Mouse (Mus musculus): ENCODE measurements around the gene Pik3ip1.

Gene Pik3ip1

DNA sequence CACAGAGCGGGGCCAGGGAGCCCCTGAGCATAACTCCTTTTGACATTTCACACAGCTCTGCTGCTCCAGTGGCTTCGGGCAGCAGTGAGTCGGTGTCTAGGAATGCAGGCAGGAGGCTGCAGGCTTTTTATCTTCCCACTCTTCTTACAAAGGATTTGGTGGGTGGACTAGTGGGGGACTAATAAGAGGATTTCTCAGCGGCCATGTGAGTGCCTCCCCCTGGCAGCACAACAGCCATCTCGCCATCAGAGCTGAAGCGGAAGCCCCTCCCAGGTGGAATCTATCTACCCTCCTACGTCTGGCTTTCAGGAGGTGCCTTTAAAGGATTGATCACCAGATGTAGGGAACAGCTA is 44.1 kb downstream of the Pik3ip1 start:
- peak in 1 of 2 experiments; percentile 33 for DNase-seq (ENCODE audit: low spot score in 2 of 2)

GRCm38 (mm10) chr11:3374741-3375140 is 44.5 kb downstream of the Pik3ip1 start:
- DNase-seq (ENCODE audit: low spot score in 2 of 2) = no peak

DNA sequence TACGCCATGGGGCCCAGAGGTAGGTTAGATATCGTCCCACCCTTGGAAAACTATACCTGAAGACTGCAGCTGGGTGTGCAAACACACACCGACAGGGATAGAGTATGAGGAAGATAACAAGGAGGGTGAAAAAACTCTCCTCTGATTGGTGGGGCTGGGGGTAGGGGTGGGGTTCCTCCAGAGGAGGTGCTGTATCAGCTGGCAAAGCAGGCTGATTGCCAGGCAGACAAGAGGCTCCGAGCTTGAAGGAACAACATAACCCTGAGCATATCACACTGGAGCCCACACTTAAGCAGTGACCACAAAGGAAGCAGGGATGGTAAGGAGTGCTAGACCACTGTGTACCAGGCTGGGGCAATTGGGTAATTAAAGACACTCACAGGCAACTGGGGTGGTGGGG is 49.2 kb downstream of the Pik3ip1 start:
- DNase-seq (ENCODE audit: low spot score in 2 of 2) = no peak

- no peak for DNase-seq (ENCODE audit: low spot score in 2 of 2)
Measured at GRCm38 (mm10) chr11:3381148-3381814, 51.1 kb downstream of the Pik3ip1 start.

- DNase-seq (ENCODE audit: low spot score in 2 of 2) = no peak
Measured at GRCm38 (mm10) chr11:3382602-3383594, 52.7 kb downstream of the Pik3ip1 start.

DNA sequence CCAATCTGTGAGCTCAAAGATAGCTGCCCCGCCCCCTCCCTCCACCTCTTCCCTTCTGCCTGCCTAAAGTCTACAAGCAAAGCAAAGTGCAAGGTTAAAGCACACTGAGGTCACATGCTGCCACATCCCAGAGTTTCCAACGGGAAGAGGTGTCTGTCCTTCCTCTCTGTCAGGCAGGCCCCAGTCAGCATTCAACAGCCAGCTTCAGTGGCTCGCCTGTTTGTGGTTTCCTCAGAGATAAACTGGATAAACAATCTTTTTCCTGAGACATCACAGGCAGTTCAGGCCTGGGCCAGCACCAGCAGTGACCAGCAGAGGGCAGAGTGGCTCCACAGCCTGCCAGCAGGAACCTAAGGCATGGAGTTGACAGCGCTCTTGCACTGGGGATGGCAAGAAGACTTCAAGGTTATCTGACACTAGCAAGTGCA is 56.8 kb downstream of the Pik3ip1 start:
- peak; percentile 91 to 92 for DNase-seq (ENCODE audit: low spot score in 2 of 2)

DNA sequence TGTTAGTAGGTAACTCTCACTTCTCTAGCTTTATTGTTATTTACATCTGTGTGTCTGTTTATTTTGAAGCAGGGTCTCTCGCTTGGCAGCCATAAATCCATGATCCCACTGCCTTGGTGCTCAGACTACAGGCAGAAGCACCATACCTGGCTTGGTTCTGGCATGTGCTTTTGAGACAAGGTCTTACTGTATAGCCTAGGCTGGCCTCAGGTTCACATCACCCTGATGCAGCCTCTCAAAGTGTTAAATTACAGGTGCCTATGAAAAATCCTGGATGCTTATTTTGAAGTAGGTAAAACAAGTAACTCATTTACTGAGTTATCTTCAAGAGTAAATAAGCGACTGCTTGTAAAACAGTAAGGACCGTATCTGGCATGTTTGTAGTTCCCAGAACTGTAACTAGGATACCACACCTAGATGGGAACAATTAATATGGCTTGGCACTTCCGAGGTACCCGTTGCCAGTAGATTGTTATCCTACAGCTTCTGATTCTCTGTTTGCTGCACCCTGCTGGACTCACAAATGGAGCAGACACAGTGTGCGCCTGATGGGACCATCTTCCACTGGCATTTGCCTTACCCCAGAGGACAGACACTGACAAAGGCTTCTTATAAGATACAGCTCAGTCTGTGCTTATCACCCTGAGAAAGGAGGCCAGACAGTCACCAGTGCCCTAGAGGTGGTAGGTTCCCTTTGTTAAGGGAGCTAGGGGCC is 57.4 kb downstream of the Pik3ip1 start:
- no peak for DNase-seq (ENCODE audit: low spot score in 2 of 2)

DNA sequence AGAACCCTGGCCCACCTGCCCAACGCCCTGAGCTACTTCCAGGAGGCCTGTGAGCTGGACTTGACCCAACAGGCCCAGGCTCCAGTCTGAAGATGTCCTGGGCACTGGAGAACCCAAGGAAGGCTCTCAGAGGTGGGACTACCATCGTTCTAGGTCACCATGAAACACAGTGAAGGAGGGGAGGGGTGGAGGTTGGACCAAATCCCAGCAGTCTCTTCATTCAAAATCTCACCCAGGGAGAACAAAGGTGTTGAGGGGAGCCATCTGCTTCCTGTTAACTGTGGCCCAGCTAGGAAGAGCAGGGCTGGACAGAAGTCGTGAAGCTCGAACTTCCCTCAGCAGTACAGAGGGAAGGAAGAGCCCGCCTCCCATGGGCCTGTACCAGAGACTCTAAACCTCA is 59.8 kb downstream of the Pik3ip1 start:
- DNase-seq (ENCODE audit: low spot score in 2 of 2) = no peak

- no peak for DNase-seq (ENCODE audit: low spot score in 2 of 2)
Measured at GRCm38 (mm10) chr11:3390789-3391188, 60.6 kb downstream of the Pik3ip1 start.

DNA sequence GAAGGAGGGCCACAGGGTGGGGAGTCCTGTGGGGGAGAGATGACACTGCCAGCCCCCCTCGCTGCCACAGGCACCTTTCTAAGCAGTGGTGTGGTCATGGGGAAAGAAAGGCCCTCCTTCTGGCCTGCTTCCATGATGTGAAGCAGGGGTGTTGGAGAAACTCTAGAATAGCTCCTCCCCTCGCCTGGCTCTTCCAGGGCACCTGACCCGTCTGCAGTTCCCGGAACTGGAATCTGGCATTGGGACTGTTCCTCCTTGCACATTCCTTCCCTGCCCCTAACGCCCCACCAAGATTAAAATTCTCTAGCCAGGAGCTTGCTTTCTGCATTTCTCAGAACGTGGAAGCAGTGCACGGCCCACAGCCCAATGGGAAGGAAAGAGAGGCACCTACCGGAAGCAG is 62.3 kb downstream of the Pik3ip1 start:
- no peak for DNase-seq (ENCODE audit: low spot score in 2 of 2)
